Mouse (Mus musculus): Measurements from ENCODE around the gene Glis1. TPM values are rescaled to one million over a fixed set of nuclear protein-coding genes. Genes with fewer than 3 reads are reported as not detected.

Gene Glis1
- polyA plus RNA-seq, 1 experiment from 2014 or later = 2.2 TPM

Small RNA genes within 50 kb of the gene (microRNA-seq; reads per million reads assigned to microRNA genes)
- not detected for gene Gm24804

Other genes with a start within 250 kb of the Glis1 start
- gene Ldlrad1, start 225.4 kb upstream of the Glis1 start, polyA plus RNA-seq (2016; fragmentation: Nextera tagmentation; extraction: Ambion mirVana) = not detected in 2 replicates
- 75.0 and 83.0 TPM in 2 replicates for gene Lrrc42, start 181.1 kb upstream of the Glis1 start, polyA plus RNA-seq (2016; fragmentation: Nextera tagmentation; extraction: Ambion mirVana)
- 25.6 and 25.9 TPM in 2 replicates for gene Hspb11, start 181.0 kb upstream of the Glis1 start, polyA plus RNA-seq (2016; fragmentation: Nextera tagmentation; extraction: Ambion mirVana)
- not detected in 2 replicates for gene Dio1, start 127.4 kb upstream of the Glis1 start, polyA plus RNA-seq (2016; fragmentation: Nextera tagmentation; extraction: Ambion mirVana)
- 37.8 and 42.6 TPM in 2 replicates for gene Yipf1, start 120.2 kb upstream of the Glis1 start, polyA plus RNA-seq (2016; fragmentation: Nextera tagmentation; extraction: Ambion mirVana)
- 49.9 and 51.0 TPM in 2 replicates for gene Ndc1, start 66.8 kb upstream of the Glis1 start, polyA plus RNA-seq (2016; fragmentation: Nextera tagmentation; extraction: Ambion mirVana)
- gene Dmrtb1, start 249.6 kb downstream of the Glis1 start, polyA plus RNA-seq (2016; fragmentation: Nextera tagmentation; extraction: Ambion mirVana) = 7.7 and 15.9 TPM in 2 replicates